In genomic region chr5:106825301-106825853, GRCm38 (mm10) we compare ENCODE assay signal across 7 mouse cellular contexts.
DNase-seq lines count a peak whose midpoint lies in the region; ATAC-seq lines count a peak whose summit lies in the region.

No protein-coding gene starts in this region.

- no peaks in the 10 kb centered on the region; the same call in 1 of the 2 replicates for H3K27me3 ChIP-seq in forebrain, embryonic 11.5 days (ENCODE audit: control insufficient read depth, insufficient read depth, low read length)
- H3K27me3 ChIP-seq in intestine, embryonic 14.5 days (replicated peaks; ENCODE audit: control insufficient read depth, insufficient read depth, low read length) = no peaks in the 10 kb centered on the region
- peaks cover 25% of the 10 kb centered on the region for H3K27me3 ChIP-seq in liver, embryonic 12.5 days (replicated peaks)

- peak overlapping the region; percentile 56 for H3K9ac ChIP-seq in forebrain, embryonic 11.5 days (ENCODE audit: low read length)
- H3K9ac ChIP-seq in intestine, embryonic 14.5 days (ENCODE audit: low read length) = no peak overlapping the region
- H3K9ac ChIP-seq in liver, embryonic 12.5 days = no peak overlapping the region

- no peaks in the 10 kb centered on the region for H3K36me3 ChIP-seq in forebrain, embryonic 11.5 days (ENCODE audit: control insufficient read depth, insufficient read depth, low read length)
- H3K36me3 ChIP-seq in intestine, embryonic 14.5 days (ENCODE audit: control insufficient read depth, insufficient read depth, low read length) = no peaks in the 10 kb centered on the region
- H3K36me3 ChIP-seq in liver, embryonic 12.5 days = no peaks in the 10 kb centered on the region

- H3K4me2 ChIP-seq in forebrain, embryonic 11.5 days (ENCODE audit: low read depth, low read length, severe bottlenecking) = peak overlapping the region; percentile 67
- peak overlapping the region; percentile 60 for H3K4me2 ChIP-seq in intestine, embryonic 14.5 days (ENCODE audit: low read length)
- peak overlapping the region; percentile 59 for H3K4me2 ChIP-seq in liver, embryonic 12.5 days

- 15% methylated on average over 19 of the region's 19 CpGs for WGBS in forebrain, embryonic 11.5 days
- 17% methylated on average over 19 of the region's 19 CpGs for WGBS in intestine, embryonic 14.5 days
- WGBS in liver, embryonic 12.5 days (ENCODE audit: insufficient replicate concordance) = 14% methylated on average over 19 of the region's 19 CpGs

- ATAC-seq in CD4-positive, CD25-positive, alpha-beta regulatory T cell, adult 4 months = peak; percentile 82
- peak; percentile 67 for ATAC-seq in forebrain, embryonic 11.5 days (replicated peaks; ENCODE audit: low FRiP score)
- no peak for ATAC-seq in intestine, embryonic 14.5 days (replicated peaks; ENCODE audit: low FRiP score, low TSS enrichment, low read depth)
- ATAC-seq in liver, embryonic 12.5 days = no peak

- DNase-seq in Muller cell, postnatal 12 days (ENCODE audit: inconsistent ontology term) = peak; percentile 54
- peak; percentile 70 for DNase-seq in forebrain, embryonic 11.5 days (ENCODE audit: low spot score)
- DNase-seq in intestine, embryonic 14.5 days (ENCODE audit: low spot score) = peak; percentile 71
- peak; percentile 79 for DNase-seq in naive thymus-derived CD4-positive, alpha-beta T cell, adult 2 months (ENCODE audit: low read depth)
- DNase-seq in testis, postnatal 10 days (ENCODE audit: low spot score) = peak; percentile 59

- H3K4me1 ChIP-seq in forebrain, embryonic 11.5 days (replicated peaks; ENCODE audit: control insufficient read depth, insufficient read depth, low read length) = peaks cover 4% of the 10 kb centered on the region; the same call in 1 of the 2 replicates
- no peaks in the 10 kb centered on the region for H3K4me1 ChIP-seq in intestine, embryonic 14.5 days (replicated peaks; ENCODE audit: control insufficient read depth, insufficient read depth, low read length)
- H3K4me1 ChIP-seq in liver, embryonic 12.5 days = no peaks in the 10 kb centered on the region

- H3K27ac ChIP-seq in forebrain, embryonic 11.5 days (ENCODE audit: low read depth, low read length) = no peak overlapping the region
- no peak overlapping the region for H3K27ac ChIP-seq in intestine, embryonic 14.5 days (ENCODE audit: low read depth)
- H3K27ac ChIP-seq in liver, embryonic 12.5 days = no peak overlapping the region

- peak overlapping the region; percentile 32 for H3K4me3 ChIP-seq in forebrain, embryonic 11.5 days (ENCODE audit: low read depth, low read length)
- peak overlapping the region; percentile 21 for H3K4me3 ChIP-seq in intestine, embryonic 14.5 days (ENCODE audit: low read depth, low read length)
- H3K4me3 ChIP-seq in liver, embryonic 12.5 days = peak overlapping the region; percentile 26

- no peaks in the 10 kb centered on the region for H3K9me3 ChIP-seq in forebrain, embryonic 11.5 days (ENCODE audit: control insufficient read depth, low read length)
- no peaks in the 10 kb centered on the region for H3K9me3 ChIP-seq in intestine, embryonic 14.5 days (ENCODE audit: control insufficient read depth, low read length)
- H3K9me3 ChIP-seq in liver, embryonic 12.5 days (replicated peaks) = no peaks in the 10 kb centered on the region

Comparison
In these comparisons a context has a peak if more than half of its experiments do, and no peak if none do; other contexts are left out.
1. ATAC-seq: peak in CD4-positive, CD25-positive, alpha-beta regulatory T cell, adult 4 months (single experiment) and forebrain, embryonic 11.5 days (single experiment); none in intestine, embryonic 14.5 days (single experiment) and liver, embryonic 12.5 days (single experiment).
2. Peak in every context shown above with its lines, with median percentiles within 50 percentile points of each other: DNase-seq, H3K4me2 ChIP-seq and H3K4me3 ChIP-seq.